Mouse (Mus musculus) C2C12 (cell line): ENCODE measurements at regions not wholly inside any gene's neighbourhood (a gene's known extent, or its start where the extent isn't known, plus 50 kb on each side); places are given as distances from the start of the nearest gene placed in this dataset.
A peak's percentile ranks its signal among the peaks of the same experiment; 100 is the strongest.

Experiments
- H3K27me3 ChIP-seq: one replicate; pipeline ENCODE4 v1.6.1; 2011; ENCODE audit not compliant: control insufficient read depth, insufficient read depth, insufficient read length
- H3K36me3 ChIP-seq: one replicate; pipeline ENCODE4 v1.6.1; 2011; ENCODE audit not compliant: control insufficient read depth, insufficient read depth
- H3K4me3 ChIP-seq: one replicate; pipeline ENCODE4 v1.5.1; 2011; ENCODE audit warnings: mild to moderate bottlenecking, control low read depth; ENCODE audit not compliant: poor library complexity, insufficient read depth, severe bottlenecking
- H3K79me2 ChIP-seq: one replicate; pipeline ENCODE4 v1.6.1; 2011; ENCODE audit not compliant: control insufficient read depth, insufficient read depth
- H3K79me3 ChIP-seq: one replicate; pipeline ENCODE4 v1.6.1; 2011; ENCODE audit warnings: low read depth, control low read depth
- H3ac ChIP-seq: one replicate; pipeline ENCODE3; 2011; ENCODE audit warnings: low read depth; ENCODE audit not compliant: control insufficient read depth, insufficient read length
- CEBPB ChIP-seq: IDR thresholded peaks from one replicate; pipeline ENCODE4 v1.6.1; 2011; ENCODE audit warnings: low read depth, mild to moderate bottlenecking, control low read depth, moderate library complexity
- CTCF ChIP-seq: IDR thresholded peaks from one replicate; pipeline ENCODE4 v1.5.1; 2011; ENCODE audit not compliant: control insufficient read depth, insufficient read depth, insufficient read length
- FOSL1 ChIP-seq: IDR thresholded peaks from one replicate; pipeline ENCODE4 v1.8.0; 2011; ENCODE audit warnings: mild to moderate bottlenecking, low read length; ENCODE audit not compliant: poor library complexity, insufficient read depth, severe bottlenecking
- MAX ChIP-seq: IDR thresholded peaks from one replicate; pipeline ENCODE4 v1.6.1; 2011; ENCODE audit warnings: mild to moderate bottlenecking, control low read depth
- MYOD1 ChIP-seq: IDR thresholded peaks from one replicate; pipeline ENCODE4 v1.6.1; 2011; ENCODE audit warnings: low read depth; ENCODE audit not compliant: control insufficient read depth, insufficient read length
- MYOG ChIP-seq: IDR thresholded peaks from one replicate; pipeline ENCODE4 v1.6.1; 2011; ENCODE audit not compliant: control insufficient read depth, insufficient read length; ENCODE audit errors: extremely low read depth
- USF1 ChIP-seq: IDR thresholded peaks from one replicate; pipeline ENCODE4 v1.6.1; 2011; ENCODE audit warnings: low read depth, mild to moderate bottlenecking, control low read depth, moderate library complexity

DNA sequence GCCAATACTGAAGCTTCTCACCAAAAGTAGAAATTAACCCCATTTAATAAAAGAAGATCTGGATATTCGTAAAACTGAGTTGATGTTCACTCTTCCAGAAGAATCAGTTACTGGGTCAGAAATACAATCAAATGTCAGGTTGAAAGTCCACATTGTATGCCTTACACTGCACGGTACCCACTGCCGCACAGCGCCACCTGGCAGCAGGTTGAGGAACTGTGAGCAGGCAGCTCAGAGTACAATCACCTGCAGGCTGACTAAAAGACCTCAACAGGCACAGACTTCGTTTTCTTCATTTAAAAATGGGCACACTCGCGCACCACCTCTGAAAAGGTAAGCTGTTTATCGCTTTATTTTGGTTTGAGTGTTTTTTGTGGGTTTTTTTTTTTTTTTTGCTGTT is 341.8 kb upstream of the Mms22l start:
- Histone ChIP-seq H3K79me2 (no peaks in the 10 kb centered on the region), H3K27me3 (no peaks in the 10 kb centered on the region), H3ac (no peak overlapping the region), H3K79me3 (no peaks in the 10 kb centered on the region), H3K4me3 (no peak overlapping the region), H3K36me3 (no peaks in the 10 kb centered on the region)
- TF ChIP-seq CTCF (peak; percentile 55), CEBPB (no peak), FOSL1 (no peak), USF1 (no peak), MYOD1 (no peak), MAX (no peak), MYOG (no peak)

DNA sequence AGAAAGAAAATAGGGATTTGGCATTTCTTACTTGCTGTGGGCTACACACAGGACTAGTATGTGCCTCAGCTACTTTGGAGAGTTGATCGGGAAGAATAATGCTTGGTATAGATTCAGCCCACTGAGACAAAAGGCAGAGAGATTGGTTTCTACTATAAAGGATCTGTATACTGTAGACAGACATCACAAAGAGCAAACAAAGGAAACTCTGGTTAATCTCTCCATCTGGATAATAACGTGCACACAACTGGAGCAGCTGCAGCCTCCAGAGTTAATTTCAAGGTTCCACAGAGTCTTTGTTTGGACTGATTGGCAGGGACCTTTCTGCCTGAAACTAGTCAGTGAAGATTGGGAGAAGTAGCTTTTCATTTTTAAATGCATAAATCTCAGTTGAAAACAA is 322.5 kb upstream of the Mms22l start:
- Histone ChIP-seq H3K79me2 (no peaks in the 10 kb centered on the region), H3K36me3 (no peaks in the 10 kb centered on the region), H3ac (no peak overlapping the region), H3K27me3 (no peaks in the 10 kb centered on the region), H3K4me3 (no peak overlapping the region), H3K79me3 (no peaks in the 10 kb centered on the region)
- TF ChIP-seq MYOG = no peak
- no peak for TF ChIP-seq MYOD1
- no peak for TF ChIP-seq CTCF
- no peak for TF ChIP-seq CEBPB
- no peak for TF ChIP-seq FOSL1
- no peak for TF ChIP-seq MAX
- TF ChIP-seq USF1 = no peak

DNA sequence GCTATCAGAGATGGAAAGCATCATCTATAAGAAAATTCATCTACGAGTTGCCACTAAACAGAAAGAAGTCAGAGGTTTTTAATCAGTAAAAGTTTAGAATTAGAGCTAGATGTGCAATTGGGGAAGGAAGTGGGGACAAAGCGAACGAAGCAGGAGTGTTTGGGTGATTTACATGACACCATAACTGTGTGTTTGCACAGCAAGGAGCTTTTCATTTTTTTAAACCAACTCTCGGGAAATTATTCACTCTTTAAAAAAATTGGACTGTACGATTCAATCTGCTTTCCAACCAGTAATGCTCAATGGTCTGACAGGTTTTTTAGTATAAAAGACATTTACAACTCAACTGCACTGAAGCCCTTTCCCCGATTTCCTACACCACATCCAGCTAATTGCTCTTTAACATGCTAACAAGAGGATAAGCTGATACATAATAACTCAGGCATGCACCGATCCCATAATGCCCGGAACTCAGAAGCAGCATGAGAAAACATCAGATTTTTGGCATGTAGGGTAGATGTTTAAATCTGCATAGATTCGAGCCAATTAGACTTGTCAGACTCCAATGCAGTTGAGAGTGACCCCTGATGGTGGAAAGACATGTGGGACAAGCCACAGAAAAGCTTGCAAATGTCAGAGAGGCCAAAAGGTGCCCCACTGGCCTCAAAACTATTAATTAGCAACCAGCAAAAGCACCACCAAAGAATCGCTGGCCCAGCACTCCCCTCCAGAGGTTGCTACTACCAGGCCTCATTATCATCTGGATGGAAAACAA is 282.8 kb upstream of the Mms22l start:
- H3K4me3 ChIP-seq = no peak overlapping the region
- H3K36me3 ChIP-seq = no peaks in the 10 kb centered on the region
- TF ChIP-seq MYOG (no peak), FOSL1 (no peak), CEBPB (no peak), MYOD1 (no peak), MAX (no peak), CTCF (no peak), USF1 (no peak)
- no peaks in the 10 kb centered on the region for H3K79me3 ChIP-seq
- no peak overlapping the region for H3ac ChIP-seq
- H3K79me2 ChIP-seq = no peaks in the 10 kb centered on the region
- no peaks in the 10 kb centered on the region for H3K27me3 ChIP-seq

DNA sequence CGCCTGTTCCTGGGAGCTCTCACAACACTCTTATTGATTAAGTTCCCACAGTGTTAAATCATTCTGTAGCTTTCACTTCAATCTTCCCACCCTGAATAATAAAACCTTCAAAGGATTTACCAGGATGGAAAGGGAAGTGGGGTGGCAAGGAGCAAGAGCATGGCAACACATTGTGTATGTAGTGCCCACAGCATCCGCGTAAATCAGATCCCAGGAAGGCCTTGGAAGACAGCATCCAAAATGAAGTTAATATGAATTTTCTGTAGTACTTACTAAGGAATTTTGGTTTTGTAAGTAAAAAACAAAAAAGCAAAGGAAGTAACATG is 282.3 kb upstream of the Mms22l start:
- Histone ChIP-seq H3ac (no peak overlapping the region), H3K27me3 (no peaks in the 10 kb centered on the region), H3K79me2 (no peaks in the 10 kb centered on the region), H3K36me3 (no peaks in the 10 kb centered on the region), H3K4me3 (no peak overlapping the region), H3K79me3 (no peaks in the 10 kb centered on the region)
- TF ChIP-seq MYOD1 = no peak
- TF ChIP-seq MYOG = no peak
- TF ChIP-seq MAX = no peak
- no peak for TF ChIP-seq FOSL1
- no peak for TF ChIP-seq CEBPB
- no peak for TF ChIP-seq CTCF
- TF ChIP-seq USF1 = no peak

DNA sequence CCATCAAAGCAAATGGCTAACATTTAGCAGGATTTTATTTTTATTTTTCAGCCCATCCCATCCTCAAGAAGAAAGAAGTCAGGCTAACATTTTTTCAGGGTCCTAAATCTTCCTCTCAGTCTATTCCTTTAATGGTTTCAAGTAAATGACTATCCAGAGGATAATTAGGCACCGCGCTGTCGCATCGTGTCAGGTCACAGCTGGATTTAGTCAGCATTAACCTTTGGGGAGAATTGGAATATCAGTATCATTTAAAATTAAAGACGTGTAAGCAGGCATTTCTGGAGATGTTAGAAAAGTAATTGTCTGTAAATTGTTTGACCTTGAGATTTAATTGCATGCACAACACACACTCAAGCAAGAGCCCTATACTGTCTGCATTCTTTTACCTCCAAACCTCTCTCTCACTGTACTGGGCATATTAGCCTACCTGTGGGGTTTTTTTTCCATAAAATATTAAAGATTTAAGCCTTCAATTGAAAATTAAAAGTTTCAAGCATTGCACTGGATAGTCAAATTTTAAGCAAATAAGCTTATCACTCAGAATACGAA is 277.8 kb upstream of the Mms22l start:
- Histone ChIP-seq H3K79me2 (no peaks in the 10 kb centered on the region), H3ac (no peak overlapping the region)
- TF ChIP-seq FOSL1 = no peak
- no peak for TF ChIP-seq CEBPB
- TF ChIP-seq USF1 = no peak

DNA sequence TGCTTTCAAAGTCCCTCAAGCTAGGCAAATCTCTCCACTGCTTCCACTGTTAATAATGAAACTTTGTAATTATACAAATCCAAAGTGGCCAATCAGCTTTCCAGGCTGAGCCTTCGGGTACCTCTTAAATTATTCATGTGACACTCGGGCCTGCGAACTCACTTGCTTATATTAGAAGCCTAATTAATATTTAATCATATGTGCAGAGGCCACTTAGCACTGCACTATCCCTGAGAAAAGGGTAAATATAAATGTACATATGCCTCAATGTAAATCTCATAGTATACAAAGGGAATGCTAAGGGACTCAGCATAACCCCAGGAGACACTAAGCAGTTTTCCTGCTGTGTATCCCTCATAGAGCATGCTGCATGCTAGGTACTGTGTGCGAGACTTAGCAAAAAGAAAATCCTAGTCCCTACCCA is 277.2 kb upstream of the Mms22l start:
- Histone ChIP-seq H3ac (no peak overlapping the region), H3K27me3 (no peaks in the 10 kb centered on the region), H3K4me3 (no peak overlapping the region), H3K36me3 (no peaks in the 10 kb centered on the region), H3K79me3 (no peaks in the 10 kb centered on the region), H3K79me2 (no peaks in the 10 kb centered on the region)
- no peak for TF ChIP-seq FOSL1
- TF ChIP-seq MAX = no peak
- no peak for TF ChIP-seq MYOG
- TF ChIP-seq USF1 = no peak
- TF ChIP-seq CEBPB = no peak
- TF ChIP-seq MYOD1 = no peak
- TF ChIP-seq CTCF = no peak

More for the DNA sequence above, 277.8 kb upstream of the Mms22l start:
- H3K36me3 ChIP-seq = no peaks in the 10 kb centered on the region
- H3K27me3 ChIP-seq = no peaks in the 10 kb centered on the region
- no peak overlapping the region for H3K4me3 ChIP-seq
- H3K79me3 ChIP-seq = no peaks in the 10 kb centered on the region
